Mouse (Mus musculus) spleen, postnatal 0 days (tissue): ENCODE data around the gene Ing5. TPM values are rescaled to one million over a fixed set of nuclear protein-coding genes. Genes with fewer than 3 reads are reported as not detected.

ENCODE experiments used
- polyA plus RNA-seq: library from polyadenylated mRNA; unstranded; fragments of >200 nt; fragmentation: Nextera tagmentation; extraction: Ambion mirVana; gene quantifications from 2 replicates; pipeline ENCODE4 v1.2.1, GENCODE M21; 2015

Gene Ing5
- polyA plus RNA-seq: 11.7 and 12.3 TPM in 2 replicates

DNA sequence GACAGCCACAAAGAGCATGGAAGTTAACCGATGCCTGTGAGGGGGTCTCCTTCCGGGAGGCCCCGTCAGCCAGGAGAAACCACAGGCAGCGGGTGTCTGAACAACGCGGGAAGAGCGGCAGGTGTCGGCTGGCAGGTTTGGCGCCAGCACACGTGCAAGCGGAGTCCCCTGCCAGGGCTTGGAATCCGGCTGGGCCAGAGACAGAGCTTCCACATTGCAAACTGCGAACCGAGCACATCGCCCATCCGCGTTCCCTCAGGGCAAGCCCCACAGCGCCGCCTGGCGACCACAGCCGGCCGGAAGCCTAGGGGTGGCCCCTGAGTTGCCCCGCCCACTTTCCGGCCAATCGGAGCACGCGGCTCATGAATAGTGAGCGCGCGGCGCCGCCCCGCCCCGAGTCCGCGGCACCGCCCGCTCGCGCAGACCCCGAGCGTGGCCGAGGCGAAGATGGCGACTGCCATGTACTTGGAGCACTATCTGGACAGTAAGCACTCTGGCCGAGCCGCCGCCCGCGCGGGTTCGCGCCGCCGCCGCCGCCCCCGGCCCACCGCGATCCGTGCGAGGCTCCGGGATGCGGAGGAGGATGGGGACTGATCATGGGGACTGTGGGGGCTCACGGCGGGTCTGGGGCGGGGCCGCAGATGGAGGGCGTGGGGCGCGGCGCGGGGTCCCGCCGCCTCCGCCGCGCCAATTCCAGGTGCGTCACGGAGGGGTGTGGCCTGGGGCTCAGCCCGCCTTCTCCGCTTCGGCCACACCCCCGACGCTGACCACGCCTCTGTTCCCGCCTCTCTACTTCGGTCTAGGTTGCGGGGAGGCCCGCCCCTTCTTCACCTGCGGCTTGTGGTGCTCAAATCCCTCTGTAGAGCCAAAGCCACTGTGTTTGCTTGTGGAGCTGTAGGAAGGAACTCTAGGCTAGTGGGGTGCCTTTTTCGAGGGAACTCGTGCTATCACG, at the start of gene Ing5:
Gene Ing5 (plus strand): TSS at position 410 of the 952 bp plus-strand sequence.

DNA sequence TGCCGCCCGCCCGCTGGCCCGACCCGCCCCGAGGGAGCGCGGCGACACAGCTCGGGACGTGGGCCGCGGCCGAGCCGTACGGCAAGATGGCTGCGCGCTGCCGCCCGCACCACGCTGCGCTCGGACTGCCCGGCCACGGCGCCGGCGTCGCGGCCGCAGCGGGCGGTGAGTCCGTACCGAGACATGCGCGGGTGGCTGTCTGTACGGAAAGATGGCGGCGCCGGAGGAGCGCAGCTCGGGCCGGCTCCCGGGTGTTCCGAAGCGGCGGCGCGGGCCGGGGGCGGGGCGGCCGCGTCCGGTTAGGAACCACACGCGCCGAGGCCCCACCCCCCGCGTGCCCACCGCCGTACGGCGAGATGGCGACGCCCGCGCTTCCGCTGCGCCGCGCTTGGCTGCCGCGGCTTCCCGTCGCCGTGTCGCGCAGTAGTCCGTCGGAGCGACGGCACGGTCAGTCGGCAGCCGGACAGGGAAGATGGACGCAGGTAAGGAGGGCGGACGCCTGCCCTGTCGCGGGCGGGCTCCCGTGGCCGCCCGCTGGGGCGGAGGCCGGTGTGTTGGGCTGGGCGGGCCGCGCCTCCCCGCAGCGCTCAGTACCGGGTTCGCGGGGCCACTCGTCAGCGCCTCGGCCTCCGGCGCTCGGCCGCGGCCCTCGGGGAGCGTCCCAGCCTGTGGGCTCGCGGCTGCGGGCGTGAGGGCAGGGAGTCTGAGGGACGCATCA, 49.0 kb upstream of the Ing5 start, which contains the start of gene Thap4:
Gene Thap4 (minus strand): TSS at position 292 of the 718 bp plus-strand sequence.

GRCm38 (mm10) chr1:93801741-93802238, 2.0 kb upstream of the Ing5 start, which contains the start of gene Dtymk:
Gene Dtymk (minus strand): TSS chr1:93801934.

DNA sequence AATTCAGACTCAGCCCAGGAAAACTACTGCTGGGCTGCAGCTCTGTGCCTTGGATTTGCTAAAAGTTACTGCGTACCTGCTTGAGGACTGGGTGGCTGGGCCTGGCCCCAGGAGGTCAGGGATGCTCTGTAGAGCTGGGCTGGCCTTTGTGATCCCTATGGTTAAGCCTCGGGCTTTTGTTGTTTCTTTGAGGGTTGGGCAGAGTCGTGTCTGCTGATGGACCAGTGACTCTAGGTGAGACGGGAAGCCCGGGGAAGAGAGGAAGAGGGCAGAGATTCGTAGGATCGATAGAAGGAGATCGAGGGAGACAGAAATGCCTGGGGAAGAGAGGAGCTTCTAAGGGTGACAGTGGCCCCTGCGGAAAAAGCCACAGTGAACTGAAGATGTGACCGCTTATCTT, 20.8 kb downstream of the Ing5 start, which contains the start of gene D2hgdh:
Gene D2hgdh (plus strand): TSS at position 301 of the 400 bp plus-strand sequence.

DNA sequence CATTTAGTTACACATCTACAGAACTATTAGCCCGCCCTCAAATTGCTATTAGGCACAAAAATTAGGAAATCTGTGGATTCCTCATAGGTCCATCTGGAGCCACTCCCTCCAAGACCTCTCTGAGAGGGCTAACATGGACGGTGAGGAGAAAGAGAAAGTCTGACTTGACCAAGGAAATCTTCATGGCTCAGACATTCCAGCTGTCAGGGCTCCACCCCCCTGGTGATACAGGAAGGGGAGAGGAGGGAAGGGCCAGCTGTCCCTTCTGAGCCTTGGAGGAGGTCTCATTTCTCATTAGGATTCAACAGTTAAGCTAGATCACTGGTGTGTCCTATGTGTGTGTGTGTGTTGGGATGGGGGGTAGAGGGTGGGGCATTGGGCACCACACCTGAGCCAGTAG, 57.3 kb downstream of the Ing5 start, which contains the start of gene Gal3st2:
Gene Gal3st2 (plus strand): TSS at position 259 of the 400 bp plus-strand sequence.

Other genes with a start within 250 kb of the Ing5 start
- 66.7 and 78.0 TPM in 2 replicates for gene Stk25, start 145.3 kb upstream of the Ing5 start, polyA plus RNA-seq
- gene Bok, start 118.3 kb upstream of the Ing5 start, polyA plus RNA-seq: 22.8 and 24.3 TPM in 2 replicates
- 77.8 and 96.4 TPM in 2 replicates for gene Atg4b, start 52.5 kb upstream of the Ing5 start, polyA plus RNA-seq
- gene Thap4, start 49.1 kb upstream of the Ing5 start, polyA plus RNA-seq: 19.3 and 19.6 TPM in 2 replicates
- 214 and 231 TPM in 2 replicates for gene Dtymk, start 2.0 kb upstream of the Ing5 start, polyA plus RNA-seq
- 7.0 and 7.8 TPM in 2 replicates for gene D2hgdh, start 20.9 kb downstream of the Ing5 start, polyA plus RNA-seq
- gene Gal3st2, start 57.3 kb downstream of the Ing5 start, polyA plus RNA-seq: not detected in 2 replicates
- not detected in 2 replicates for gene Gal3st2b, start 114.3 kb downstream of the Ing5 start, polyA plus RNA-seq
- gene Gal3st2c, start 186.5 kb downstream of the Ing5 start, polyA plus RNA-seq: not detected in 2 replicates
- gene Neu4, start 216.5 kb downstream of the Ing5 start, polyA plus RNA-seq: not detected in 2 replicates
- gene Pdcd1, start 248.6 kb downstream of the Ing5 start, polyA plus RNA-seq: 0.19 and 0.36 TPM in 2 replicates